Mouse (Mus musculus): ENCODE measurements around the gene Msh5.
"Not testable (repeated sequence)": the region's sequence is repeated elsewhere in the genome, so short reads cannot be mapped to it uniquely, and the experiment has no call there.

The Msh5 gene

GRCm38 (mm10) chr17:35002153-35002865 is 44.2 kb downstream of the Msh5 start:
- DNase-seq (ENCODE audit: low spot score in 2 of 2) = no peak

GRCm38 (mm10) chr17:35001452-35002152 is 44.9 kb downstream of the Msh5 start:
- peak in 1 of 2 experiments; percentile 32 for DNase-seq (ENCODE audit: low spot score in 2 of 2)

- DNase-seq (ENCODE audit: low spot score in 2 of 2) = peak; percentile 53 to 72
Measured at GRCm38 (mm10) chr17:35000717-35001451, 45.7 kb downstream of the Msh5 start, which contains the start of gene Vars. Gene Vars (plus strand): TSS chr17:35000987.

GRCm38 (mm10) chr17:34999871-35000716 is 46.5 kb downstream of the Msh5 start:
- not testable (repeated sequence) for DNase-seq (ENCODE audit: low spot score in 2 of 2)

DNA sequence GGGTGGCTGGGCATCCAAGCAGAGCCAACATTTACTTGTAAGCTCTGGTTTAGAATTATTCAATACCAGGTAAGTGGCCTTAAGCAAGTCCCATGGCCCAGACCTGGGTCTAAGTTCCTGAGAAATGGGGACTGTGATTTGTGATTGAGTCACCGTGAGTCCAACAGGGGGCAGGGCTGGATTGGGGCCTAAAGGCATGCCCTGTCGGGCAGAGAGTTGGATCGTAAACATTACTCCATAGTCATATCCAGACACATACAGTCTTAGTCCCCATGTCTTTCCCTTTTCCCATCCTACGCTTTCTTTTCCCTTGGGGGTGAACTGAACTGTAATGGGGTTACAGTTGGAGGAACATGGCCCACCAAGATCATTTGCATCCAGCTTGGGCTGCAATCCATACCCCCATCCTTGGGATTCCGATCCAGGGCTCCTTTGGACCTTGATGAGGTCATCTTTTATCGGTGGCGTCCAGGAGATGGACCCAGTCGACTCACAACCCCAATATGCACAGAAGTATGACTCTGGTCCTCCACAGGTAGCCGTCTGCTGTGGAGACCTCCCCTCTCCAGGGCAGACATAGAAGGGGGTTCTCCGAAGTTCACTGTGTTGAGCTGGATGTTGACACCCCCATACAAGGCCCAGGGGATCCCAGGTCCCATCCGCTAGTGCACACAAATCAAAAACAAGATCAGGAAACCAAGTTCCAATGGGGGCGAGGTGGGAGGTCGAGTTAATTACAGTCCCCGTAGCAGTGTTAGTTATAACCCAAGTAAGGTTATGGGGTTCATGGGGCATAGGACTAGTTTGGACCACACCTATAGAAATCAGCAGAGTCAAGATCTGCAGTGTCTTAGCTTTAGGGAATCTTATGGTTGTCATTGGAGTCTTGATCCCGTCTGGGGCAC is 47.8 kb downstream of the Msh5 start:
- no peak for DNase-seq (ENCODE audit: low spot score in 2 of 2)

- no peak for DNase-seq (ENCODE audit: low spot score in 2 of 2)
Measured at GRCm38 (mm10) chr17:34997142-34997483, 49.4 kb downstream of the Msh5 start.

- DNase-seq (ENCODE audit: low spot score in 2 of 2) = no peak
Measured at GRCm38 (mm10) chr17:34996411-34997141, 50.0 kb downstream of the Msh5 start.

- DNase-seq (ENCODE audit: low spot score in 2 of 2) = not testable (repeated sequence)
Measured at GRCm38 (mm10) chr17:34995927-34996326, 50.6 kb downstream of the Msh5 start.

DNA sequence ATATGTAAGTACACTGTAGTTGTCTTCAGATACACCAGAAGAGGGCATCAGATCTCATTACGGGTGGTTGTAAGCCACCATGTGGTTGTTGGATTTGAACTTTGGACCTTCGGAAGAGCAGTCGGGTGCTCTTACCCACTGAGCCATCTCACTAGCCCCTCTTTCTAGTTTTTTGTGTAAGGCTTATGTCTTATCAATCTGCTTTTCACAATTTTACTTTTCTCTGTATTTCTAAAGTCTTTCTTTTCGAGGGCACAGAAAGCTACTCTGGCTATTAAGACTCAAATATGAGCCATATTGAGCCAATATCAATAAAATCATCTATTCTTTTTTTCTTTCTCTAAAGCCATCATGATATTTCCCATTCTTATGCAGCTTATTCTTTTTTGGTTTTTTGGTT is 51.4 kb downstream of the Msh5 start:
- not testable (repeated sequence) for DNase-seq (ENCODE audit: low spot score in 2 of 2)

GRCm38 (mm10) chr17:34994751-34995150 is 51.8 kb downstream of the Msh5 start:
- DNase-seq (ENCODE audit: low spot score in 2 of 2) = no peak

GRCm38 (mm10) chr17:34984218-34984617 is 62.3 kb downstream of the Msh5 start:
- DNase-seq (ENCODE audit: low spot score in 2 of 2) = no peak

DNA sequence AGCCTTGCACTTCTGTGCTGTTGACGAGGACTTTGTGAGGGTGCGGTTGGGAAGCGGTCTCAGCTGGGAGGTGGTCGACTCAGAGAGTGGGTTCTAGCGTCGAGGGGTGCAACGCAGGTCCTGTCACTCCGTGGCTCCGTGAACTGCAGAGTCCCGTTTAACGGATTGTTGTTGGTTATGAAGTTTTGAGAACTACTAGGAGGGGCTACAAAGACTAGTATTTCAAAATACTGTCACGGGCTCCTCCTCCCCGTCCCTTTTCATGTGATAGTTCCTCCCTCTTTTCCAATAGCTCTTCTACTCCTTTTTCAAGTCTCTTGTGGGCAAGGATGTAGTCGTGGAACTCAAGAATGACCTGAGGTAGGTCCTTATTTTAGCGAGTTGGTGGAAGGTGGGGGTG is 64.2 kb downstream of the Msh5 start:
- no peak for DNase-seq (ENCODE audit: low spot score in 2 of 2)

- peak; percentile 79 to 91 for DNase-seq (ENCODE audit: low spot score in 2 of 2)
Measured at GRCm38 (mm10) chr17:34981690-34982180, 64.8 kb downstream of the Msh5 start, which contains the start of gene Lsm2. Gene Lsm2 (plus strand): TSS chr17:34981862.

GRCm38 (mm10) chr17:34980655-34981054 is 65.9 kb downstream of the Msh5 start:
- peak in 1 of 2 experiments; percentile 42 for DNase-seq (ENCODE audit: low spot score in 2 of 2)

DNA sequence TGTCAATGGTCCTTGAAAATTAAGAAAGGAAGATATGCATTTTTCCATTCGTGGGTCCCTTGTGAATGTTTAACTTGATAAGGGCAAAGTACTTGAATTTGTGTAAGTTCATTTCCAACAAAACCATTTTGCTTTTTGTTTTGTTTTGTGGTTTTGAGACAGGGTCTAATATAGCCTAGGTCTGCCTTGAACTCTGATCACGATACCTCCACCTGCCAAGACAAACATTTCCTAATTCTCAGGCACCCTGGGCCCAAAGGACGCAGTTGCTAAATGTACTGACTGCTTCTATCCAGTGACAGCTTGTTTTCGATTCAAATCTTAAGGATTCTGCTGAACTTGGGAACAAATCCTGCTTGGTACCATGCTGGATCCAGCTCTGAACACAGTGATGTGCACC is 66.9 kb downstream of the Msh5 start:
- no peak for DNase-seq (ENCODE audit: low spot score in 2 of 2)
